8 mouse cellular contexts compared by ENCODE assay signal in the genomic region with DNA sequence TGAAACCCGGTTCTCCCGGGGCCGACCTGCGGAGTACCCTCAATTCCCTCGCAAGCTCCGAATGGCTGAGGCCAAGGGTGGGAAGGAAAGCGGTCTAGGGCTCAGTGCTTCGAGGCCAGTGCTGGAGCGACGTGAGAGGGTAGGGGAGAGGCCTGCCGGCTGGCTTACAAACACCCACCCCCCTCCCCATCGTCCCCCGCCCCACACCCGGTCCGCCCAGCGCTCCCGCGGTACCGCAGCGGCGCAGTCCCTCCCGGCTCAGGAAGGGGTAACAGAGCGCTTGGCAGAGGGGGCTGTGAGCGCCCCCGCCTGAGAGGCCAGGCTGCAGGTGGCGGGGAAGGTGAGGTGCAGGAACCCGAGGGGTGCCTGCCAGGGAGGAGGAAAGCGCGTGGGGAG. TPM values are rescaled to one million over a fixed set of nuclear protein-coding genes. Genes with fewer than 3 reads are reported as not detected.
DNase-seq lines count a peak whose midpoint lies in the region; ATAC-seq and TF ChIP-seq lines count a peak whose summit lies in the region.

Gene Dmrt3, plus strand, starts transcription at position 287 of the 396 bp plus-strand sequence.

- WGBS in cerebellum, adult 2 months = 2% methylated on average over 29 of the region's 29 CpGs
- 3% methylated on average over 24 of the region's 29 CpGs for WGBS in spleen, adult 2 months
- WGBS in liver, embryonic 16.5 days (ENCODE audit: insufficient replicate concordance) = under 1% methylated on average over 27 of the region's 29 CpGs

- H3K9ac ChIP-seq in liver, embryonic 16.5 days (ENCODE audit: low read depth, low read length) = no peak within 1 kb of the TSS

- no peaks in the 10 kb centered on the region for H3K36me3 ChIP-seq in spleen, adult 2 months (ENCODE audit: control insufficient read depth, insufficient read depth, low read length)
- no peaks in the 10 kb centered on the region for H3K36me3 ChIP-seq in liver, embryonic 16.5 days (ENCODE audit: control insufficient read depth, insufficient read depth)

- peak in 1 of 2 experiments; percentile 25 for DNase-seq in cerebellum, adult 2 months
- DNase-seq in cerebellum, adult 11 months = no peak
- DNase-seq in spleen, adult 2 months (ENCODE audit: low read depth in 1 of 2, low spot score in 2 of 2) = no peak
- no peak for DNase-seq in spleen, postnatal 36 days (ENCODE audit: low spot score in 2 of 2)
- peak; percentile 57 for DNase-seq in testis, postnatal 14 days (ENCODE audit: low spot score)
- DNase-seq in natural killer cell, adult 2 months (ENCODE audit: low spot score in 2 of 2) = no peak
- DNase-seq in ovary, postnatal 36 days (ENCODE audit: low spot score) = no peak

- H3K4me3 ChIP-seq in cerebellum, adult 2 months (replicated peaks; ENCODE audit: insufficient read depth, low read depth, low read length) = peak within 1 kb of the TSS; percentile 40
- peak within 1 kb of the TSS; percentile 38; the same call in 1 of the 2 replicates for H3K4me3 ChIP-seq in spleen, adult 2 months (ENCODE audit: extremely low read depth, insufficient read depth, insufficient read length)
- H3K4me3 ChIP-seq in liver, embryonic 16.5 days (ENCODE audit: low read depth, low read length) = peak within 1 kb of the TSS; percentile 22; the same call in 1 of the 2 replicates

- peak within 1 kb of the TSS; percentile 29 for H3K4me2 ChIP-seq in liver, embryonic 16.5 days (ENCODE audit: low read depth, low read length)

- H3K4me1 ChIP-seq in cerebellum, adult 2 months (ENCODE audit: control insufficient read depth, insufficient read depth, low read length) = no peaks in the 10 kb centered on the region
- H3K4me1 ChIP-seq in spleen, adult 2 months (ENCODE audit: control insufficient read depth, insufficient read depth, insufficient read length) = peaks cover 8% of the 10 kb centered on the region
- peaks cover 2% of the 10 kb centered on the region; the same call in 1 of the 2 replicates for H3K4me1 ChIP-seq in liver, embryonic 16.5 days (ENCODE audit: control insufficient read depth, low read depth, low read length)

- H3K27me3 ChIP-seq in cerebellum, adult 2 months (ENCODE audit: control insufficient read depth, insufficient read depth, low read length) = peaks cover 31% of the 10 kb centered on the region; the same call in 1 of the 2 replicates
- H3K27me3 ChIP-seq in spleen, adult 2 months (ENCODE audit: control insufficient read depth, insufficient read depth, low read length) = peaks cover 67% of the 10 kb centered on the region
- H3K27me3 ChIP-seq in liver, embryonic 16.5 days (ENCODE audit: control insufficient read depth, insufficient read depth, low read depth, low read length) = peaks cover 96% of the 10 kb centered on the region

- no peak for TF ChIP-seq CTCF in cerebellum, adult 2 months (IDR thresholded peaks at IDR 0.05; ENCODE audit: borderline replicate concordance, insufficient read depth, low read depth, low read length)
- TF ChIP-seq CTCF in spleen, adult 2 months (IDR thresholded peaks at IDR 0.05; ENCODE audit: extremely low read depth, insufficient read depth, insufficient read length, insufficient replicate concordance) = no peak

- ATAC-seq in liver, embryonic 16.5 days (ENCODE audit: low read depth) = no peak

- no peak for TF ChIP-seq POLR2A in cerebellum, adult 2 months (IDR thresholded peaks at IDR 0.05; ENCODE audit: borderline replicate concordance, insufficient read depth, low read length)
- no peak for TF ChIP-seq POLR2A in spleen, adult 2 months (IDR thresholded peaks at IDR 0.05; ENCODE audit: low read depth, low read length)

- H3K9me3 ChIP-seq in liver, embryonic 16.5 days (replicated peaks; ENCODE audit: control insufficient read depth, low read length) = no peaks in the 10 kb centered on the region

- H3K27ac ChIP-seq in cerebellum, adult 2 months (ENCODE audit: insufficient read depth, low read length) = no peak within 1 kb of the TSS
- no peak within 1 kb of the TSS for H3K27ac ChIP-seq in spleen, adult 2 months (ENCODE audit: insufficient read depth, low read length)
- no peak within 1 kb of the TSS for H3K27ac ChIP-seq in liver, embryonic 16.5 days (ENCODE audit: low read length)

RNA-seq across cellular contexts. Expression of gene Dmrt3, which starts in this region (rescaled TPM):
- polyA plus RNA-seq in cerebellum, adult 2 months (2012; rRNA removed) = 0.19 and 0.33 TPM in 2 replicates
- polyA plus RNA-seq in spleen, adult 2 months (2012; rRNA removed) = 0.19 and 0.48 TPM in 2 replicates
- polyA plus RNA-seq in liver, embryonic 16.5 days (2015; fragmentation: Nextera tagmentation; extraction: Ambion mirVana) = not detected in 2 replicates
